Mouse (Mus musculus) c-Kit-positive CD71-negative TER-119-negative erythroid progenitor cells, embryonic 14.5 days (primary cell): ENCODE results near the gene Slc6a20a.

Experiments
- DNase-seq: peaks from one replicate; pipeline ENCODE4 v3.0.0-alpha.2; 2013; ENCODE audit warnings: low read depth

Slc6a20a gene

GRCm38 (mm10) chr9:123638231-123638630, 40.5 kb downstream of the Slc6a20a start:
- DNase-seq, result no peak

- DNase-seq, result no peak
Observed at GRCm38 (mm10) chr9:123636771-123637170, 41.9 kb downstream of the Slc6a20a start.

GRCm38 (mm10) chr9:123632993-123633392, 45.7 kb downstream of the Slc6a20a start:
- no peak for DNase-seq

- no peak for DNase-seq
Observed at GRCm38 (mm10) chr9:123632281-123632680, 46.4 kb downstream of the Slc6a20a start, which contains the start of gene Slc6a20b. Gene Slc6a20b (minus strand): TSS chr9:123632565.

- DNase-seq, result no peak
Observed at GRCm38 (mm10) chr9:123631666-123632065, 47.0 kb downstream of the Slc6a20a start.

GRCm38 (mm10) chr9:123625821-123626220, 52.9 kb downstream of the Slc6a20a start:
- DNase-seq, result no peak

GRCm38 (mm10) chr9:123624741-123625140, 53.9 kb downstream of the Slc6a20a start:
- no peak for DNase-seq

GRCm38 (mm10) chr9:123620311-123621098, 58.2 kb downstream of the Slc6a20a start:
- DNase-seq, result no peak

- no peak for DNase-seq
Observed at GRCm38 (mm10) chr9:123601529-123601928, 77.2 kb downstream of the Slc6a20a start.

- DNase-seq, result no peak
Observed at GRCm38 (mm10) chr9:123597376-123597775, 81.3 kb downstream of the Slc6a20a start.

- no peak for DNase-seq
Observed at GRCm38 (mm10) chr9:123596910-123597309, 81.8 kb downstream of the Slc6a20a start.

- no peak for DNase-seq
Observed at GRCm38 (mm10) chr9:123595194-123595593, 83.5 kb downstream of the Slc6a20a start.

GRCm38 (mm10) chr9:123589240-123589910, 89.3 kb downstream of the Slc6a20a start:
- no peak for DNase-seq
